Mouse (Mus musculus) lung, postnatal 4 days (tissue): ENCODE data around the gene Phc3.
A peak's percentile ranks its signal among the peaks of the same experiment; 100 is the strongest.
"Not testable (repeated sequence)": the region's sequence is repeated elsewhere in the genome, so short reads cannot be mapped to it uniquely, and the experiment has no call there.

Experiments used
- DNase-seq, 2 experiments: peaks; one replicate each; pipeline ENCODE4 v3.0.0; 2021

Phc3 gene

DNA sequence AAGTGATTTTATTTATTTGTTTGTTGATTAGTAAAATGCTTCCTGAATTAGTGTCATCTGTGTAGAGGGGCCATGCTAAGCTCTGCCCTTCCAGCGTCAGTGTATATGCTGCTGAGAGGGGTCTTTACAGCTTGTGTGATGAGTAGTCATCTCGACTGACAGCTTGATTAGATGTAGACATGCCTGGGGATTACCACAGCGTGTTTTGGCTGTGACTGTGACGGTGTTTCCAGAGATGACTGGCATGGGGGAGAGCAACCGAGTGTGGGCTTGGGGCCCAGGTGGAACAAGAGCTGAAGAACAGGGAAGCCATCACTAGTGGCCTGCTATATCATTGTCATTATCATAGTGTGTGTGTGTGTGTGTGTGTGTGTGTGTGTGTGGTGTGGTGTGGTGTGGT is 100.6 kb downstream of the Phc3 start:
- DNase-seq = no peak

- no peak for DNase-seq
Observed at GRCm38 (mm10) chr3:30868176-30868575, 101.0 kb downstream of the Phc3 start.

DNA sequence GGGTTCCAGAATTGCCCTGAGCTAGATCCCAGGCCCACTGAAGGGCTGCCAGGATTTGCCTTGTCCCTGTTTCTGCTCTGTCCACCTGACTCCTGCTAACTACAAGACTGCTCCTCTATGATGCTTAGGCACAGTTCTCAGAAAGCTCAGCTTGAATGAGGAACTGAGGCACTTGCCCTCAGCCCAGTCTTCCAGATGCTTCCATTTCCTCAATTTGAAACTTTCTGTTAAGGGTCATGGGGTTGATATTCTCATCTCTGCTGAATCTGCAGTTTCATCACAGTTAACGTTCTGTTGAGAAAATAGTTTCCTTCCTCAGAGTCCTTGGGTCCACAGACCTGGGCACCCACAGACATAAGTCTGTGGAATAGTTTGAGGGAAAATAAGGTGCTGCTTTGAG is 104.6 kb downstream of the Phc3 start:
- peak in 1 of 2 experiments; percentile 17 for DNase-seq

GRCm38 (mm10) chr3:30863712-30864435 is 105.3 kb downstream of the Phc3 start:
- no peak for DNase-seq

- DNase-seq = no peak
Observed at GRCm38 (mm10) chr3:30860705-30861104, 108.5 kb downstream of the Phc3 start.

DNA sequence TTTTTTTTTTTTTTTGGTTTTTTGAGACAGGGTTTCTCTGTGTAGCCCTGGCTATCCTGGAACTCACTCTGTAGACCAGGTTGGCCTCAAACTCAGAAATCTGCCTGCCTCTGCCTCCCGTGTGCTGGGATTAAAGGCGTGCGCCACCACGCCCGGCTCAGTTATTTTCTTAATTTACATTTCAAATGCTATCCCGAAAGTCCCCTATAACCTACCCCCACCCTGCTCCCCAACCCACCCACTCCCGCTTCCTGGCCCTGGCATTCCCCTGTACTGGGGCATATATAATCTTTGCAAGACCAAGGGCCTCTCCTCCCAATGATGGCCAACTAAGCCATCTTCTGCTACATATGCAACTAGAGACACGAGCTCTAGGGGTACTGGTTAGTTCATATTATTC is 109.6 kb downstream of the Phc3 start:
- not testable (repeated sequence) for DNase-seq

DNA sequence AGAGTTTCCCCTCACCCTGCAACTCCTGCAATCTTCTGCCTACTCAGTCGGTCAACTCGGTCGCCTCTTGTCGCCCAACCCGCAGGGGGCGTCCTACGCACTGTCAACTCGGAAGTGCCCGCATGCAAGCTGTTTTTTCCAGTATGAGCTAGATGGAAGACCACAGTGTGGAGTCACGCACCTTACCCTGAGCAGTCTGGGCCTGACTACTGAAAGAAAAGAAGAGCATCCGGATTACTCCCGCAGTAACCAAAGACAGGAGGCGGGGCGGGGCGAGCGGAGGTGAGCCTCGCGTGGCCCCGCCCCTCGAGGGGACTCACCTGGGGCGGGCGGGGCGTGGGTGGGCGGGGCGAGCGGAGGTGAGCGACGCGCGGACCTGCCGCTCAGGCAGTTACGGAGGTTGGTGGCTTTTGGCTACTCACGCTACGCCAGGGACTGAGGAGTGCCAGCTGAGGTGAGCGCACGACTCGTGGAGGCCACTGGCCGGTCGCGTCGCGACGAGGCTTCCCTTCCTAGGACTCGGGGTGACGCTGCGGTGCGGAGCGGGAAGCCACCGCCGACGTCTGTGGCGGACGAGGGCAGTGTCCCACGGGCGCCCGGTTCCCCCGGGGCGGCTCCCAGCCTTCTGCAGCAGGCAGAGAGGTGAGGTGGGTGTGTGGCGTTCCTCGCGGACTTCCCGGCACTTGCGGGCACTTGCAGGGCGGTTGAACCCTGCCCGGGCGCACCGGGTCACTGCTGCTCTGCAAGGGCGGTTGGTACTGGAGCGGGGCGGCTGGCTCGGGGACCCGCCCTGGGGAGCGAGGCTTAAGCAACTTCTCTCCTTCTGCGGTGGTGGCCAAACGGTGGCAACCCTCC is 113.4 kb downstream of the Phc3 start, which contains the start of gene Gpr160:
Gpr160 (plus strand) TSS at position 347 of the 855 bp plus-strand sequence.
- DNase-seq = peak; percentile 81 to 82

GRCm38 (mm10) chr3:30853596-30853995 is 115.6 kb downstream of the Phc3 start:
- DNase-seq = no peak

DNA sequence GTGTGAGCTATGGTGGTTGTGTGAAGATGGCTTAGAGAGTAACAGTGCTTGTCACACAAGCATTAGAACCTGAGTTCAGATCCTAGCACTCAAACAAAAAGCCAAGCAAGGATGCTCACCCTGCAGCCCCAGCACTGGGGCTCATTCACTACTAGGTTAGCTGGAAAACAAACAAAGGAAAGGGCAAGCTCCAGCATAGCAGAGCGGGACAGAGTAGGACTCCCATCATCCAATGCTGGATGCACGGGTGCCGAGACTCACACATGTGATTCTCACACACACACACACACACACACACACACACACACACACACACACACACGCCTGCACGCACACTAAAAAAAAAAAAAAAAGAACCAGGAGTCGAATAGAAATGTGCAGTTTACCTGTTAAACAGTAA is 117.8 kb downstream of the Phc3 start:
- DNase-seq = no peak
